Mouse (Mus musculus) neural tube, embryonic 12.5 days (tissue): ENCODE results near the gene a. TPM values are rescaled to one million over a fixed set of nuclear protein-coding genes. Genes with fewer than 3 reads are reported as not detected.
"Not testable (repeated sequence)": the region's sequence is repeated elsewhere in the genome, so short reads cannot be mapped to it uniquely, and the experiment has no call there.

Experiments used
- ATAC-seq: fragments of 200-750 bp; cut with Nextera tagmentation; 2 replicates; pipeline ENCODE4 v1.8.0; 2017; ENCODE audit warnings: low read depth, mild to moderate bottlenecking, moderate TSS enrichment, moderate library complexity; ENCODE audit not compliant: low FRiP score
- H3K27ac ChIP-seq: fragments of 300-500 bp; sonication (generic); 2 replicates; pipeline ENCODE4 v1.5.1; 2016
- H3K27me3 ChIP-seq: fragments of 300-500 bp; sonication (generic); replicated peaks from 2 replicates; pipeline ENCODE4 v1.6.1; 2016; ENCODE audit warnings: mild to moderate bottlenecking
- H3K36me3 ChIP-seq: fragments of 300-500 bp; sonication (generic); 2 replicates; pipeline ENCODE4 v1.6.1; 2016; ENCODE audit warnings: mild to moderate bottlenecking
- H3K4me1 ChIP-seq: fragments of 300-500 bp; sonication (generic); 2 replicates; pipeline ENCODE4 v1.6.1; 2016
- H3K4me2 ChIP-seq: fragments of 300-500 bp; sonication (generic); replicated peaks from 2 replicates; pipeline ENCODE4 v1.6.1; 2016; ENCODE audit warnings: mild to moderate bottlenecking
- H3K4me3 ChIP-seq: fragments of 300-500 bp; sonication (generic); 2 replicates; pipeline ENCODE4 v1.5.1; 2016
- H3K9ac ChIP-seq: fragments of 300-500 bp; sonication (generic); 2 replicates; pipeline ENCODE4 v1.6.1; 2016; ENCODE audit warnings: mild to moderate bottlenecking
- H3K9me3 ChIP-seq: fragments of 300-500 bp; sonication (generic); 2 replicates; pipeline ENCODE4 v1.6.1; 2016; ENCODE audit warnings: mild to moderate bottlenecking
- WGBS: fragments of 180-500 bp; shearing (Covaris S2); methylation state at CpG from one replicate; pipeline ENCODE4 v1.1.7; 2016; 5-methylcytosine and 5-hydroxymethylcytosine counted together
- polyA plus RNA-seq: library from polyadenylated mRNA; unstranded; fragments of >200 nt; fragmentation: Nextera tagmentation; extraction: Ambion mirVana; gene quantifications from 2 replicates; pipeline ENCODE4 v1.2.1, GENCODE M21; 2016

Gene a
- polyA plus RNA-seq, 1 experiment from 2014 or later, result not detected

DNA sequence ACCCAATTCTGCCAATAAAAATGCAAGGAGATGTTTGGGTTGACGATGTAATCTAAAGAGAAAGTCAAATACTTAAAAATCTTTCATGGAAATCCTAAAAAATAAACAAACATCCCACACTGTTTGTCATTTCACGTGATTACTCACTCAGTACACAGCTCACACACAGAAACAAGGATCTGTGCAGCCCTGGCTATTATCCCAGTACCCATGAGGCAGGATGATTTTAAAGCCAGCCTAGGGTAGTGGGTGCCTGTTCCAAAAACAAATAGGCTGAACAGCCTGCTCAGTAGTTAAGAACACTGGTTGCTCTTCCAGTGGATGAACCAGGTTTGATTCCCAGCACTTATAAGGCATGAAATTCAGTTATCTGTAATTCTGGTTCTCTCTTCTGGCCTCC, 85.4 kb downstream of the a start:
- no peak overlapping the region for H3K4me2 ChIP-seq
- H3K4me3 ChIP-seq, result no peak overlapping the region
- no peaks in the 10 kb centered on the region for H3K27me3 ChIP-seq
- H3K9me3 ChIP-seq, result no peaks in the 10 kb centered on the region
- H3K36me3 ChIP-seq, result peaks cover 52% of the 10 kb centered on the region
- no peak overlapping the region for H3K27ac ChIP-seq
- H3K4me1 ChIP-seq, result no peaks in the 10 kb centered on the region
- no peak for ATAC-seq
- H3K9ac ChIP-seq, result no peak overlapping the region
- WGBS, result 99% methylated on average over 2 of the region's 2 CpGs

DNA sequence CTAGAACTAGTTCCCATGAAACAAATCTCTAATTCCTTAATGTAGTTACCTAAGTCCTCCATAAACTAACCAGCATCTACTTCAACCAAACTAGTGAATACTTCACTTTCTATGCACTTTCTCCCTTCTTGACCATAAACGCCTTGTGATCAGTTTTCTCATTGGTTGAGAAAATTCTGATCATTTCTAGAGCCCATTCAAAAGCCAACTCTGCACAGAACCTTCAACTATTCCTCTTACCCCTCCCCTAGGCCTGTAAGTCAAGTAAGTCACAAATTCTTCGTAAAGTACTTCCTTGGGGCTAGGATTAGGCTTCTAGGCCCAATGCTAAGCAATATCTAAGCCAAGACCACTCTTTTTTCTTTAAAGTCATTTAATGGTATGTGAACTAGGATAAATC, 100.4 kb downstream of the a start:
- Histone ChIP-seq H3K4me1 (peaks cover 11% of the 10 kb centered on the region), H3K4me3 (peak overlapping the region; percentile 93), H3K9ac (peak overlapping the region; percentile 88), H3K27ac (no peak overlapping the region), H3K36me3 (peaks cover 11% of the 10 kb centered on the region; the same call in 1 of the 2 replicates), H3K9me3 (no peaks in the 10 kb centered on the region), H3K27me3 (0 out of 2 replicates have a peak, but pooled peaks cover 3% of the 10 kb centered on the region), H3K4me2 (peak overlapping the region; percentile 83)
- WGBS, result 13% methylated on average over 2 of the region's 2 CpGs
- no peak for ATAC-seq

DNA sequence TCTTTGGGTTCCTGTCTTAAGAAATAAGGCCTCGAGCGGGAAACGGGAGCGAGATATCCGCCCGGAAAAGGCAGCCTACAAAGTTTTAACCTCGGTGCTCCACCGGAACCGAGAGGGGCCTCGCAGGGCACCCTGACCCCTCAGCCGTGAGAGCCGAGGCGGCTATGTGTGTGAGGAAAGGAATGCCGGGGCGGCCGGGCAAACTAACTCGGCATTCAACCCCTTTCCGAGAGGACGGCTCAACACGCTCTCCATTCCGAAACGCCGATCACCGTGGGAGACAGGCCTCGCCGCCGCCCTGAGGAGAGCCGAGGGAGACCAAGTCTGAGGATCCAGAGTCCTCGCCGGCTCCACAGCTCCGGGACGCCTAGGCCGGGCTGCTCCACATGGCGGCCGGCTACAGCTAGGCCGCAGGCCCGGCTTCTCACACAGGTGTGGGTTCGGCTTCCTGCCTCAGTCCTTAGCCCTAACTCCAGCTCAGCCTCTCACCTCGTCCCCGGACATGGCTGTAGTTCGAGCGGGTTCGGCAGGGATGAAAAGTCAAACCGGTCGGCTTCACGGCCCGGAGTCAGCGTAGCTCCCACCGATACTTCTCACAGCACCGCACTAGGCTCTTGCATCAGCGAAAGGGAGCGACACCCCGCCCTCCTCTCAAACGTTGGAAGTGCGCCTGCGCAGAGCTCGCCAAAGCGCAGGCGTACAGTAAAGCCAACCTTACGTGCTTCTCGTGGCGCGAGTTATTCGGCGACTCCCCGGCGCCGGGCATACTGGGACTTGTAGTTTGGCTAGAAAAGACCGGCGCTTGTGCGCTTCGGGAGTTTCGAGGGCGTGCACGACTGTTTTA, 101.2 kb downstream of the a start, which contains the start of gene Eif2s2:
Gene Eif2s2 (minus strand): TSS at position 735 of the 844 bp plus-strand sequence.
- Histone ChIP-seq H3K9me3 (no peaks in the 10 kb centered on the region), H3K36me3 (peaks cover 5% of the 10 kb centered on the region; the same call in 1 of the 2 replicates), H3K4me2 (peak within 1 kb of the TSS; percentile 83), H3K27ac (no peak within 1 kb of the TSS; the same call in 1 of the 2 replicates), H3K27me3 (0 out of 2 replicates have a peak, but pooled peaks cover 3% of the 10 kb centered on the region), H3K4me3 (peak within 1 kb of the TSS; percentile 93), H3K4me1 (peaks cover 11% of the 10 kb centered on the region), H3K9ac (peak within 1 kb of the TSS; percentile 88)
- WGBS, result under 1% methylated on average over 75 of the region's 75 CpGs
- peak; percentile 96 for ATAC-seq

DNA sequence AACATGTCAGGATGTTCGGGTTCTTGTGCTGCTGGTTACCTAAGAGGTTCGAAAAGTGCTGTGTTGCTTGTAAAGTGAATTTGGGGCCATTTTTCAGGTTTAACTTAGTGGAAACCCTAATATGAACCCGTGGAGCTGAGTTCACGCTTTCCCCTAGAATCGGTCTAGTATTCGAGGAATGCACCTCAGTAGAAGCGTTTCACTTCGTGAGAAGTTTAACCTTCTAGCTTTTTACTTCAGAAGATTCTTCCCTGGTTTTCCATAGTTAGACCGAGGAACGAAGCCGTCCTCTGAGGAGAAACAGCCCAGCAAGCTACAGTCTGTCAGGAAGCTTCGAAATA, 101.8 kb downstream of the a start:
- Histone ChIP-seq H3K27me3 (0 out of 2 replicates have a peak, but pooled peaks cover 3% of the 10 kb centered on the region), H3K4me3 (peak overlapping the region; percentile 93), H3K4me2 (peak overlapping the region; percentile 83), H3K27ac (no peak overlapping the region), H3K9me3 (no peaks in the 10 kb centered on the region), H3K36me3 (peaks cover under 1% of the 10 kb centered on the region; the same call in 1 of the 2 replicates), H3K9ac (peak overlapping the region; percentile 33; the same call in 1 of the 2 replicates), H3K4me1 (peaks cover 11% of the 10 kb centered on the region)
- ATAC-seq, result peak; percentile 17
- WGBS, result 12% methylated on average over 12 of the region's 12 CpGs

DNA sequence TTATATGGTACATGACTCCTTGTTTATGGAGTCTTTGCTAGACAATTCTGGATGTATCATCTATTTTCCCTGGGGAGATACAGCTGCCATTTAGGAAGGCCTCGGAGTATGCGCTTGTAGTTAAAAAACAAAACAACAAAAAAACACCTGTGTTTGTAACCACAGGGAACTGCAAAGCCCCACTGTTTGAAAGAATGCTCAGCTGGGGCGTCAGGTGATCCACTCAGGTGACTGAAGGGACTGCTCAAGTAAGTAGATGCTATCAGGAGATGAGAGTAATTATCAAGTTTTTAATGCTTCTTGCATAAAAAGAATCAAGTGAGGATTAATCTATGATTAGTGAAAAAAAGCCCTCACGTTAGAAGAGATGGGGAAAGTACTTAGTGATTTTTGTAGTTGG, 102.3 kb downstream of the a start:
- 55% methylated on average over 4 of the region's 4 CpGs for WGBS
- H3K9me3 ChIP-seq, result no peaks in the 10 kb centered on the region
- no peak for ATAC-seq
- no peak overlapping the region for H3K9ac ChIP-seq
- 0 out of 2 replicates have a peak, but pooled peaks cover 3% of the 10 kb centered on the region for H3K27me3 ChIP-seq
- no peak overlapping the region for H3K4me3 ChIP-seq
- H3K4me2 ChIP-seq, result peak overlapping the region; percentile 83
- H3K4me1 ChIP-seq, result peaks cover 11% of the 10 kb centered on the region
- H3K27ac ChIP-seq, result no peak overlapping the region
- no peaks in the 10 kb centered on the region for H3K36me3 ChIP-seq

DNA sequence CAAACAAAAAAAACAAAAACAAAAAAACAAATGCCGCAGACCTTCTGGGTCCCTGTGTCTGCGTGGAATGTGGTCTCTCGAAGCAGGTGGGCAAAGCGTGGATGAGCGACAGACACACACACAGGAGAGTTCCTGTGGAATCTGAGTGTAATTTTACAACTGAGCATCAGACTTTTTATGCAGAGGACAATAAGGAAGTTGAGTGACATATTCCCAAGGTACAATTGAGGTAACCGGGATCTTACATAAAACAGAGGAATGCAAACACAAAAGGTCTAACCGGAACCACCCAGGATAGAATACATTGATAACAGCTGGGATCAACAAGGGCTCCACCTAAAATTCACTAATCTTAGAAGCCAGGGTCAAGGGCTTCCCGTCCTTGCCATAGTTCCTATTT, 107.8 kb downstream of the a start:
- ATAC-seq, H3K27me3 ChIP-seq, H3K36me3 ChIP-seq, H3K9me3 ChIP-seq, H3K9ac ChIP-seq, H3K27ac ChIP-seq, H3K4me2 ChIP-seq, H3K4me1 ChIP-seq, H3K4me3 ChIP-seq: not testable (repeated sequence)
- WGBS, result 87% methylated on average over 8 of the region's 8 CpGs

DNA sequence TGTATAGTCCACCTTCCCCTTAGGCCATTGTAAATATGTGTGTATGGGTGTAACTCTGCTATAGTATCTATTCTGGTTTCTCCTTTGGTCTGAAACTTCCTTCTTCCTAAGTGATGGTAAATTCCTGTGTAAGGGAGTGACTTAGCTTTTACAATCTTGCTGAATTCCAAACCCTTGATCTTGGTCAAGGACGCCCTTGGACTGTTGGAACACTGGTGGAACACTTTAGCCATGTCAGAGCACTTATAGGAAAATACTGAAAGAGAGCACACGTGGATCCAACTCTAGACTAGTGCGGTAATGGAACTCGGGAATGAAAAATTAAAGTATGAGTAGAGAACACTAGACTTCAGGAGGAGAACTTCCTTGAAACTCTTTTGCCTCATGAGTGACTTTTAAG, 108.2 kb downstream of the a start:
- not testable (repeated sequence) for H3K4me1 ChIP-seq, H3K27me3 ChIP-seq, H3K9me3 ChIP-seq, H3K36me3 ChIP-seq, H3K4me2 ChIP-seq, H3K9ac ChIP-seq, H3K27ac ChIP-seq, ATAC-seq, H3K4me3 ChIP-seq
- 79% methylated on average over 4 of the region's 4 CpGs for WGBS

DNA sequence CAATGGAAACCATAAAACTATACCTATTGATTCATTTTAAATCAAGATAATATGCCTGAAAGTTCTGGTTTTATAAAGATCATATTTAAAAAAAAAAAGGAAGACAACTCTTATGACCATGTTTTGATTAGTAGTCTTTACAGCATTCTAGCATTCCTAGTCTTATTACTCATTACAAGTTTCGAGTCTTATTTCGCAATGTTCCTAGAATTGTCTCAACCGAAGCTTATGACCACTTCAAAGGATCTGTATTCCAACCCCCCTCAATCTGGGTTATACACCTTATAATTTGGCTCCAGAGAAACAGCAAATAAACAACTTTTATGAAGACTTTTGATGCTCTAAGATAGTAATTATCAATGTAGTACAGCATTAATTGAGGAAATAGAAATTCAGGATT, 110.9 kb downstream of the a start:
- Histone ChIP-seq H3K27ac (no peak overlapping the region), H3K9me3 (no peaks in the 10 kb centered on the region), H3K4me2 (no peak overlapping the region), H3K36me3 (no peaks in the 10 kb centered on the region), H3K4me1 (no peaks in the 10 kb centered on the region), H3K9ac (no peak overlapping the region), H3K27me3 (no peaks in the 10 kb centered on the region), H3K4me3 (no peak overlapping the region)
- WGBS, result 87% methylated on average over 3 of the region's 3 CpGs
- ATAC-seq, result no peak

DNA sequence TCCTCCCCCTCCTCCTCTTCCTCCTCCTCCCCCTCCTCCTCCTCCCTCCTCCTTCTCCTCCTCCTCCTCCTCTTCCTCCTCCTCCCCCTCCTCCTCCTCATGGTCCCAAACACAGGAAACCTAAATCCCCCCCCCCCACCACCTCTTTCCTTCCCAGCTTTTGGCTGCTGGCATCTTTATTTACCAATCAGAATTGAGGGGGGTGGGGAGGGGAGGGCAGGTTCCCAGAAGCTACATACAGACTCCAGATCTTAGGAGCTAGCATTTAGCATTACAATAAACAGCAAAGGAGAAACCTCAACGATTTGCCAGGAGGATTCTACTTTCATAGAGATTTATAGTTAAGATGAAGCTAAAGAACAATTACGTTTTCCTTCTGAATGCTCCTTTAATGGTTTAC, 114.6 kb downstream of the a start:
- Histone ChIP-seq H3K4me3 (no peak overlapping the region), H3K9ac (no peak overlapping the region), H3K9me3 (no peaks in the 10 kb centered on the region), H3K4me2 (no peak overlapping the region), H3K4me1 (no peaks in the 10 kb centered on the region), H3K27me3 (no peaks in the 10 kb centered on the region), H3K27ac (no peak overlapping the region), H3K36me3 (no peaks in the 10 kb centered on the region)
- no peak for ATAC-seq
- WGBS, result 44% methylated on average over 2 of the region's 2 CpGs

DNA sequence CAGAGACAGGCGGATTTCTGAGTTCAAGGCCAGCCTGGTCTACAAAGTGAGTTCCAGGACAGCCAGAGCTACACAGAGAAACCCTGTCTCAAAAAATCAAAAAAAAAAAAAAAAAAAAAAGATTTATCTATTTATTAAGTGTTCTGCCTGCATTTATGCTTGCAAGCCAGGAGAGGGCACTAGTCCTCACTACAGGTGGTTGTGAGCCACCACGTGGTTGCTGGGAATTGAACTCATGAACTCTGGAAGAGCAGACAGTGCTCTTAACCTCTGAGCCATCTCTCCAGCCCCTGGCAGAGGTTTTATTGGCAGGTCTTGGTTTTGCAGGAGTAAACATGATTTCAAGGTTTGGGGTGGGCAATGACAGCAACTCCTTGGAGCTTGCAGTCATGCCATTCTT, 117.0 kb downstream of the a start:
- not testable (repeated sequence) for H3K9me3 ChIP-seq, ATAC-seq
- 37% methylated on average over 2 of the region's 2 CpGs for WGBS

DNA sequence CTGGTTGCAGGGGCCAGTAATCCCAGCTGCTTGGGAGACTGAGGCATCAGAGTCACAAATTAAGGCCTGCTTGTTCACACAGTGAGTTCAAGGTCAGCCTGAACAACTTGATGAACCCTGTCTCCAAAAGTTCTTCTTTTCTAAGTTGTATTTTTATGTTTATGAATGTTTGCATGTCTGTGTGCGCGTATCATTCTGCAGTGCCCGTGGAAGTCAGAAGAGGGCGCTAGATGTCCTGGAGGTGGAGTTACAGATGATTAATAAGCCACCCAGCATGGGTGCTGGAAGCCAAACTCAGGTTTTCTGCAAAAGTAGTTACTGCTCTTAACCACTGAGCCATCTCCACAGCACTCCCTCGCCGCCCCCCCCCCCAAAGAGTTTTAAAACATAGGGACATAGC, 118.6 kb downstream of the a start:
- Histone ChIP-seq H3K4me3 (no peak overlapping the region), H3K9me3 (no peaks in the 10 kb centered on the region), H3K27me3 (no peaks in the 10 kb centered on the region), H3K36me3 (no peaks in the 10 kb centered on the region), H3K27ac (no peak overlapping the region), H3K9ac (no peak overlapping the region), H3K4me2 (no peak overlapping the region), H3K4me1 (no peaks in the 10 kb centered on the region)
- ATAC-seq, result no peak
- WGBS, result 79% methylated on average over 6 of the region's 6 CpGs

More for the DNA sequence above, 117.0 kb downstream of the a start:
- H3K27ac ChIP-seq, H3K4me3 ChIP-seq, H3K36me3 ChIP-seq, H3K27me3 ChIP-seq, H3K4me1 ChIP-seq, H3K9ac ChIP-seq, H3K4me2 ChIP-seq: not testable (repeated sequence)

DNA sequence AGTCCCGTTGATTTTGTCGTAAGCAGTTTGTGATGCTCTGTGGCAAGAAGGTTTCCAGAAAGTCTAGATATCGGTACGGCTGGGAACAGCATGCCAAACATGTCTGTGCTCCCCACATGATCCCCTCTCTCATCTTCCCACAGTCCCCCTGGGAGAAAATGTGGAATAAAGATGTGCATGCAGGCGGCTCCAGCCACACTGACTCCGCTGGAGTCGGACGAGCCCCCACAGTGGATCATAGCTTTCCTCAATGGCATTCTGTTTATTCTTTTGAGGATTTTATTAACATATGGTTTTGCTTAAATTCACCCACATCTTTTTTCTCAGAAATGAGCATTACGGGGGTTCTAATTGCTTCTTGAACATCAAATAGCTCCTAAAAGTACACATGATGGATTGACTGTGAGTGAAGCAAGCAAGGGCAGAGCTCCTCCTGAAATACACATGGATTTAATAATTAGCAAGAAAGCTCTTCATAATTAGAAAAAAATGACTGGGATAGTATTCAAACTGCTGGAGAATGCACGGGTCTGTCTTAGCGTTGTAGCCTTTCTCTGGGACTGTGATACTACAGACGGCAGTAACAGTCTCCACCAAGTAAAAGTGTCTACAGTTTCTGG, 124.8 kb downstream of the a start:
- ATAC-seq, result no peak
- Histone ChIP-seq H3K4me3 (no peak overlapping the region), H3K4me1 (no peaks in the 10 kb centered on the region), H3K9ac (no peak overlapping the region), H3K9me3 (no peaks in the 10 kb centered on the region), H3K36me3 (no peaks in the 10 kb centered on the region), H3K27ac (no peak overlapping the region), H3K27me3 (0 out of 2 replicates have a peak, but pooled peaks cover 7% of the 10 kb centered on the region), H3K4me2 (no peak overlapping the region)
- 77% methylated on average over 12 of the region's 12 CpGs for WGBS
